Mouse (Mus musculus): ENCODE measurements at regions not wholly inside any gene's neighbourhood (a gene's known extent, or its start where the extent isn't known, plus 50 kb on each side); places are given as distances from the start of the nearest gene placed in this dataset.
"Not testable (repeated sequence)": the region's sequence is repeated elsewhere in the genome, so short reads cannot be mapped to it uniquely, and the experiment has no call there.

GRCm38 (mm10) chr7:139323026-139323425, 65.9 kb upstream of the Inpp5a start:
- 73% methylated on average over 16 of the region's 19 CpGs for WGBS
- Histone ChIP-seq H3K27me3 (ENCODE audit: control insufficient read depth, insufficient read depth, low read length) (no peaks in the 10 kb centered on the region), H3K4me1 (ENCODE audit: control insufficient read depth, insufficient read depth) (peaks cover 41% of the 10 kb centered on the region), H3K36me3 (replicated peaks; ENCODE audit: control insufficient read depth, insufficient read depth, low read length) (no peaks in the 10 kb centered on the region), H3K4me2 (ENCODE audit: low read depth, low read length) (no peak overlapping the region), H3K27ac (ENCODE audit: low read depth) (peak overlapping the region; percentile 20; the same call in 1 of the 2 replicates), H3K9me3 (replicated peaks; ENCODE audit: control insufficient read depth, low read length) (no peaks in the 10 kb centered on the region), H3K4me3 (ENCODE audit: low read depth, low read length) (no peak overlapping the region), H3K9ac (replicated peaks; ENCODE audit: low read depth, low read length) (no peak overlapping the region)
- ATAC-seq (ENCODE audit: insufficient read depth, low read depth) (no peak), DNase-seq (ENCODE audit: low spot score) (no peak)
- TF ChIP-seq EP300 (IDR thresholded peaks at IDR 0.05; ENCODE audit: low read depth) (no peak), CTCF (IDR thresholded peaks at IDR 0.05; ENCODE audit: low read depth) (no peak)

DNA sequence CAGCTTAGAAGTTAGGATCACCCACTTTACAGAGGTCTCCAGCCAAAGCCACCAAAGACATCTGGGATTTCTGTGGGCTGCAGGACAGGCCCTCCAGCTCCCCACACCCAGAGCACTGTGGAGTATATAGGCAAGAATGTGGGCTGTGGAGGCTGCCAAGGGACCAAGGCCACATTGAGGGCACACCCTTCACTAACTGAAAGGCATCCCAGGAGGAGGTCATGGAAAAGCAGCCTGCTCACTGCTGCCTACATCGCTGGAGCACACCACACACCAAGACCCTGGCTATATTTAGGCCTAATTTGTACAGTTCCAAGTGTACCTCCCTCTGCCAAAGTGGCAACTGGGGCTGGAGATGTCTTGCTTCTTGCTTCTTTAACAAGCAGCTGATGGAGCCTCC, 61.9 kb upstream of the Inpp5a start:
- H3K4me3 ChIP-seq (ENCODE audit: low read depth, low read length) = no peak overlapping the region
- peak overlapping the region; percentile 34; the same call in 1 of the 2 replicates for H3K9ac ChIP-seq (replicated peaks; ENCODE audit: low read depth, low read length)
- H3K27ac ChIP-seq (ENCODE audit: low read depth) = peak overlapping the region; percentile 95
- no peaks in the 10 kb centered on the region for H3K36me3 ChIP-seq (replicated peaks; ENCODE audit: control insufficient read depth, insufficient read depth, low read length)
- H3K27me3 ChIP-seq (ENCODE audit: control insufficient read depth, insufficient read depth, low read length) = no peaks in the 10 kb centered on the region
- peaks cover 25% of the 10 kb centered on the region for H3K4me1 ChIP-seq (ENCODE audit: control insufficient read depth, insufficient read depth)
- H3K9me3 ChIP-seq (replicated peaks; ENCODE audit: control insufficient read depth, low read length) = no peaks in the 10 kb centered on the region
- ATAC-seq (ENCODE audit: insufficient read depth, low read depth) (peak; percentile 94), DNase-seq (ENCODE audit: low spot score) (peak; percentile 86)
- H3K4me2 ChIP-seq (ENCODE audit: low read depth, low read length) = no peak overlapping the region
- 53% methylated on average over 1 of the region's 1 CpGs for WGBS
- TF ChIP-seq EP300 (IDR thresholded peaks at IDR 0.05; ENCODE audit: low read depth) (no peak), CTCF (IDR thresholded peaks at IDR 0.05; ENCODE audit: low read depth) (no peak)

DNA sequence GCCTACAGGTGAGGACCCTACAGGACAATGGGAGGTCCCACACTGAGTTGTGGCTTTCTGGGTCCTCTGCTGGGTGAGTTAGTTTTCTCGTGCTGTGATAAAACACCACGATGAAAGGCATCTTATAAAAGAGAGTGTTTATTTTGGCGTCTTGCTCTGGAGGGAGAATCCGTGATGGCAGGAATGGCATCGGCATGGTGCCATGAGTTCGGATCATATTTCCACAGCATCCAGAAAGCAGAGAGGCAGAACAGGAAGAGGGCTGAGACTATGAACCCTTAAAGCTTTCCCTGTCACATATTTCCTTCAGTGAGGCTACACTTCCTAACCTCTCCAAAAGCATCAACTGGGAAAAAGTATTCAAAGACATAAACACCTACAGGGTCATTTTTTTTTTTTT, 56.1 kb upstream of the Inpp5a start:
- Histone ChIP-seq H3K27ac (ENCODE audit: low read depth) (no peak overlapping the region), H3K4me2 (ENCODE audit: low read depth, low read length) (no peak overlapping the region), H3K9me3 (replicated peaks; ENCODE audit: control insufficient read depth, low read length) (no peaks in the 10 kb centered on the region), H3K36me3 (replicated peaks; ENCODE audit: control insufficient read depth, insufficient read depth, low read length) (no peaks in the 10 kb centered on the region), H3K9ac (replicated peaks; ENCODE audit: low read depth, low read length) (no peak overlapping the region), H3K4me1 (ENCODE audit: control insufficient read depth, insufficient read depth) (peaks cover under 1% of the 10 kb centered on the region; the same call in 1 of the 2 replicates), H3K27me3 (ENCODE audit: control insufficient read depth, insufficient read depth, low read length) (no peaks in the 10 kb centered on the region), H3K4me3 (ENCODE audit: low read depth, low read length) (no peak overlapping the region)
- ATAC-seq (ENCODE audit: insufficient read depth, low read depth) (no peak), DNase-seq (ENCODE audit: low spot score) (no peak)
- WGBS = 57% methylated on average over 6 of the region's 6 CpGs
- no peak for TF ChIP-seq CTCF (IDR thresholded peaks at IDR 0.05; ENCODE audit: low read depth)
- TF ChIP-seq EP300 (IDR thresholded peaks at IDR 0.05; ENCODE audit: low read depth) = no peak

DNA sequence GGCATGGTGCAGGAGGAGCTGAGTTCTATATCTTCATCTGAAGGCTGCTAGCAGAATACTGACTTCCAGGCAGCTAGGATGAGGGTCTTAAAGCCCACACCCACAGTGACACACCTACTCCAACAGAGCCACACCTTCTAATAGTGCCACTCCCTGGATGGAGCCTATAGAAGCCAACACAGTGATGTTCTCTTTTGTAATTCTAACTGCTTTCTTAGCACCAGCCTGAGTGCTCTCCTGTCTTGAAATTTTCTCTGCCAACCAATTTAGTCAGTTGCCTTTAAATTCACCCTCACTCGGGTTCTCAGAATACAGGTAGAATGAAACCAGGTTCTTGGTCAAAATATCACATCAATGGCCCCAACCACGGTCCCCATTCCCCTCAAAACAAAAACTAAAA, 50.9 kb upstream of the Inpp5a start:
- not testable (repeated sequence) for H3K27ac ChIP-seq (ENCODE audit: low read depth); ATAC-seq (ENCODE audit: insufficient read depth, low read depth); H3K9ac ChIP-seq (replicated peaks; ENCODE audit: low read depth, low read length); DNase-seq (ENCODE audit: low spot score); H3K27me3 ChIP-seq (ENCODE audit: control insufficient read depth, insufficient read depth, low read length); H3K4me3 ChIP-seq (ENCODE audit: low read depth, low read length); H3K9me3 ChIP-seq (replicated peaks; ENCODE audit: control insufficient read depth, low read length); H3K4me2 ChIP-seq (ENCODE audit: low read depth, low read length); H3K36me3 ChIP-seq (replicated peaks; ENCODE audit: control insufficient read depth, insufficient read depth, low read length)
- 93% methylated on average over 2 of the region's 2 CpGs for WGBS
- H3K4me1 ChIP-seq (ENCODE audit: control insufficient read depth, insufficient read depth) = peaks cover 15% of the 10 kb centered on the region; the same call in 1 of the 2 replicates
